Mouse (Mus musculus): ENCODE results near the gene Vmn1r60.
"Not testable (repeated sequence)": the region's sequence is repeated elsewhere in the genome, so short reads cannot be mapped to it uniquely, and the experiment has no call there.

The Vmn1r60 gene

DNA sequence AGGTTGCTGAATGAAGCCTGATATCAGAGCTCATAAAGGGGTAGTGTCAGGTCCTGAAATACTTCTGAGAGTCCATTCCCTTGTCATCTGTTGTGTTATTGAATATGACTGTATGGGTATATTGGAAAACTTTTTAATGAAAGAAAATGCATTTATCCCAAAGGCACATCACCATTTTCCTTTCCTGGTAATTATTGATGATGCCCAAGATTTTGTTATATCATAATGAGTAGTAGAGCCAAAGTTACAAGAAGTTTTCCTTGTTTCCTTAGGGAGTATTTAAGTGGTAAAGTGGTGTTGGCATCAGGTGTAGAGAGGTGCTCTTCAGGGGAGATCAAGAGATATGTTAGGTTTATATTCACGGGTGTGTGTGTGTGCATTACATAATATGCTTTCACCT lies at the start of gene Vmn1r60:
TSS of gene Vmn1r60 (minus strand) at position 101 of the 400 bp plus-strand sequence.
- not testable (repeated sequence) for DNase-seq (ENCODE audit: low read depth, low spot score)

GRCm38 (mm10) chr7:5540770-5541436 lies 6.2 kb downstream of the Vmn1r60 start:
- DNase-seq (ENCODE audit: low read depth, low spot score) = peak; percentile 47

DNA sequence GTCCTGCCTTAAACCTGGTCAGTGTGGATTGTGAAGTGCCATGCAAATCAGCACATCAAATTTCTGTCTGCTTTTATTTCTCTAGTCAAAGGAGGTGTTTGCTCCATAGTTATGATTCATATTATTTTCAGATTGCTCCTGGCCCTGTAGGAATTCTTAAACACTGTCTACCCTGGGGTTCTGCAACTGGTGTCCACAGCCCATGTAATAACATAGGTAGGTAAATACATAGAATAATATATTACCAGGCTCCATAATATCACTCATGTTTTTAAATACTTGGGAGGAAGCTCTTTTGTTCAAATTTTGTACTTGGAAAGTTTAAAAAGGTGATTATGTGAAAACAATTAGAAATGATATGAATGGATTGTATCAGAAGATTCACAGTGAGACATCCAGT lies 53.3 kb downstream of the Vmn1r60 start, which contains the start of gene Vmn2r28:
TSS of gene Vmn2r28 (minus strand) at position 101 of the 400 bp plus-strand sequence.
- DNase-seq (ENCODE audit: low read depth, low spot score) = not testable (repeated sequence)

All from R1 (cell line).